Mouse (Mus musculus): Measurements from ENCODE around the gene Galnt18. TPM values are rescaled to one million over a fixed set of nuclear protein-coding genes. Genes with fewer than 3 reads are reported as not detected.

Galnt18 gene
- polyA plus RNA-seq, 1 experiment = 21.9 TPM

- TF ChIP-seq POLR2A (IDR thresholded peaks at IDR 0.05; ENCODE audit: borderline replicate concordance, insufficient read depth, low read length) = no peak
- TF ChIP-seq CTCF (IDR thresholded peaks at IDR 0.05; ENCODE audit: borderline replicate concordance, insufficient read depth, low read depth, low read length) = no peak
- DNase-seq = no peak
- no peak overlapping the region for H3K4me3 ChIP-seq (replicated peaks; ENCODE audit: insufficient read depth, low read depth, low read length)
- WGBS = 92% methylated on average over 3 of the region's 3 CpGs
- no peaks in the 10 kb centered on the region for H3K27me3 ChIP-seq (ENCODE audit: control insufficient read depth, insufficient read depth, low read length)
- H3K4me1 ChIP-seq (ENCODE audit: control insufficient read depth, insufficient read depth, low read length) = no peaks in the 10 kb centered on the region
- no peak overlapping the region for H3K27ac ChIP-seq (ENCODE audit: insufficient read depth, low read length)
Observed at GRCm38 (mm10) chr7:111528961-111529643, 250.7 kb downstream of the Galnt18 start.

- DNase-seq = no peak
- TF ChIP-seq CTCF (IDR thresholded peaks at IDR 0.05; ENCODE audit: borderline replicate concordance, insufficient read depth, low read depth, low read length) (no peak), POLR2A (IDR thresholded peaks at IDR 0.05; ENCODE audit: borderline replicate concordance, insufficient read depth, low read length) (no peak)
- 44% methylated on average over 1 of the region's 1 CpGs for WGBS
- Histone ChIP-seq H3K4me3 (replicated peaks; ENCODE audit: insufficient read depth, low read depth, low read length) (no peak overlapping the region), H3K4me1 (ENCODE audit: control insufficient read depth, insufficient read depth, low read length) (no peaks in the 10 kb centered on the region), H3K27ac (ENCODE audit: insufficient read depth, low read length) (no peak overlapping the region), H3K27me3 (ENCODE audit: control insufficient read depth, insufficient read depth, low read length) (no peaks in the 10 kb centered on the region)
Observed at GRCm38 (mm10) chr7:111528462-111528861, 251.3 kb downstream of the Galnt18 start.

- 100% methylated on average over 1 of the region's 1 CpGs for WGBS
- DNase-seq = no peak
- Histone ChIP-seq H3K4me1 (ENCODE audit: control insufficient read depth, insufficient read depth, low read length) (peaks cover 11% of the 10 kb centered on the region; the same call in 1 of the 2 replicates), H3K27ac (ENCODE audit: insufficient read depth, low read length) (no peak overlapping the region), H3K27me3 (ENCODE audit: control insufficient read depth, insufficient read depth, low read length) (no peaks in the 10 kb centered on the region), H3K4me3 (replicated peaks; ENCODE audit: insufficient read depth, low read depth, low read length) (no peak overlapping the region)
- TF ChIP-seq CTCF (IDR thresholded peaks at IDR 0.05; ENCODE audit: borderline replicate concordance, insufficient read depth, low read depth, low read length) = no peak
- no peak for TF ChIP-seq POLR2A (IDR thresholded peaks at IDR 0.05; ENCODE audit: borderline replicate concordance, insufficient read depth, low read length)
Observed at GRCm38 (mm10) chr7:111520881-111521280, 258.9 kb downstream of the Galnt18 start.

GRCm38 (mm10) chr7:111518581-111519242 lies 261.1 kb downstream of the Galnt18 start:
- Histone ChIP-seq H3K27me3 (ENCODE audit: control insufficient read depth, insufficient read depth, low read length) (no peaks in the 10 kb centered on the region), H3K4me3 (replicated peaks; ENCODE audit: insufficient read depth, low read depth, low read length) (no peak overlapping the region), H3K27ac (ENCODE audit: insufficient read depth, low read length) (no peak overlapping the region), H3K4me1 (ENCODE audit: control insufficient read depth, insufficient read depth, low read length) (peaks cover 11% of the 10 kb centered on the region; the same call in 1 of the 2 replicates)
- DNase-seq = no peak
- WGBS = 57% methylated on average over 8 of the region's 8 CpGs
- no peak for TF ChIP-seq POLR2A (IDR thresholded peaks at IDR 0.05; ENCODE audit: borderline replicate concordance, insufficient read depth, low read length)
- TF ChIP-seq CTCF (IDR thresholded peaks at IDR 0.05; ENCODE audit: borderline replicate concordance, insufficient read depth, low read depth, low read length) = no peak

GRCm38 (mm10) chr7:111516882-111517281 lies 262.9 kb downstream of the Galnt18 start:
- Histone ChIP-seq H3K27ac (ENCODE audit: insufficient read depth, low read length) (no peak overlapping the region), H3K4me1 (ENCODE audit: control insufficient read depth, insufficient read depth, low read length) (peaks cover 11% of the 10 kb centered on the region; the same call in 1 of the 2 replicates), H3K4me3 (replicated peaks; ENCODE audit: insufficient read depth, low read depth, low read length) (no peak overlapping the region), H3K27me3 (ENCODE audit: control insufficient read depth, insufficient read depth, low read length) (no peaks in the 10 kb centered on the region)
- TF ChIP-seq CTCF (IDR thresholded peaks at IDR 0.05; ENCODE audit: borderline replicate concordance, insufficient read depth, low read depth, low read length) (no peak), POLR2A (IDR thresholded peaks at IDR 0.05; ENCODE audit: borderline replicate concordance, insufficient read depth, low read length) (no peak)
- 3% methylated on average over 1 of the region's 1 CpGs for WGBS
- DNase-seq = peak in 1 of 2 experiments; percentile 34

- WGBS = 88% methylated on average over 2 of the region's 2 CpGs
- no peak for TF ChIP-seq POLR2A (IDR thresholded peaks at IDR 0.05; ENCODE audit: borderline replicate concordance, insufficient read depth, low read length)
- no peak for TF ChIP-seq CTCF (IDR thresholded peaks at IDR 0.05; ENCODE audit: borderline replicate concordance, insufficient read depth, low read depth, low read length)
- Histone ChIP-seq H3K4me3 (replicated peaks; ENCODE audit: insufficient read depth, low read depth, low read length) (no peak overlapping the region), H3K27ac (ENCODE audit: insufficient read depth, low read length) (no peak overlapping the region), H3K4me1 (ENCODE audit: control insufficient read depth, insufficient read depth, low read length) (peaks cover 11% of the 10 kb centered on the region; the same call in 1 of the 2 replicates), H3K27me3 (ENCODE audit: control insufficient read depth, insufficient read depth, low read length) (no peaks in the 10 kb centered on the region)
- DNase-seq = no peak
Observed at GRCm38 (mm10) chr7:111515471-111515870, 264.3 kb downstream of the Galnt18 start.

GRCm38 (mm10) chr7:111509167-111509854 lies 270.5 kb downstream of the Galnt18 start:
- Histone ChIP-seq H3K27me3 (ENCODE audit: control insufficient read depth, insufficient read depth, low read length) (no peaks in the 10 kb centered on the region), H3K4me1 (ENCODE audit: control insufficient read depth, insufficient read depth, low read length) (no peaks in the 10 kb centered on the region), H3K27ac (ENCODE audit: insufficient read depth, low read length) (no peak overlapping the region), H3K4me3 (replicated peaks; ENCODE audit: insufficient read depth, low read depth, low read length) (no peak overlapping the region)
- DNase-seq = no peak
- WGBS = 96% methylated on average over 2 of the region's 2 CpGs
- TF ChIP-seq POLR2A (IDR thresholded peaks at IDR 0.05; ENCODE audit: borderline replicate concordance, insufficient read depth, low read length) (no peak), CTCF (IDR thresholded peaks at IDR 0.05; ENCODE audit: borderline replicate concordance, insufficient read depth, low read depth, low read length) (no peak)
